Mouse (Mus musculus) spleen, postnatal 10 days (tissue): ENCODE results near the gene Rnf123.

ENCODE experiments used
- DNase-seq, 2 experiments: peaks; one replicate each; pipeline ENCODE4 v3.0.0; 2021 to 2022; ENCODE audit warnings: low spot score in 2 of 2

Gene Rnf123

GRCm38 (mm10) chr9:108082988-108083431, at the start of gene Rnf123:
TSS of gene Rnf123 (minus strand) at chr9:108083346.
- DNase-seq, result peak; percentile 65 to 68

GRCm38 (mm10) chr9:108132373-108132772, 49.2 kb upstream of the Rnf123 start:
- no peak for DNase-seq

- DNase-seq, result no peak
Observed at GRCm38 (mm10) chr9:108131502-108131901, 48.4 kb upstream of the Rnf123 start.

- no peak for DNase-seq
Observed at GRCm38 (mm10) chr9:108129042-108129948, 46.1 kb upstream of the Rnf123 start.

GRCm38 (mm10) chr9:108128248-108128647, 45.1 kb upstream of the Rnf123 start:
- no peak for DNase-seq

- no peak for DNase-seq
Observed at GRCm38 (mm10) chr9:108126436-108127180, 43.5 kb upstream of the Rnf123 start.

- DNase-seq, result no peak
Observed at GRCm38 (mm10) chr9:108125731-108126130, 42.6 kb upstream of the Rnf123 start.

GRCm38 (mm10) chr9:108123916-108124315, 40.8 kb upstream of the Rnf123 start:
- no peak for DNase-seq

GRCm38 (mm10) chr9:108121170-108121969, 38.2 kb upstream of the Rnf123 start:
- no peak for DNase-seq

- DNase-seq, result no peak
Observed at GRCm38 (mm10) chr9:108120671-108121070, 37.5 kb upstream of the Rnf123 start.

GRCm38 (mm10) chr9:108119891-108120411, 36.8 kb upstream of the Rnf123 start:
- no peak for DNase-seq

GRCm38 (mm10) chr9:108117143-108117542, 34.0 kb upstream of the Rnf123 start:
- DNase-seq, result no peak

- no peak for DNase-seq
Observed at GRCm38 (mm10) chr9:108115290-108116077, 32.3 kb upstream of the Rnf123 start.

GRCm38 (mm10) chr9:108112719-108113340, 29.7 kb upstream of the Rnf123 start:
- DNase-seq, result no peak

GRCm38 (mm10) chr9:108111593-108112121, 28.5 kb upstream of the Rnf123 start:
- DNase-seq, result no peak

- DNase-seq, result peak in 1 of 2 experiments; percentile 29
Observed at GRCm38 (mm10) chr9:108111101-108111592, 28.0 kb upstream of the Rnf123 start.

GRCm38 (mm10) chr9:108110160-108110559, 27.0 kb upstream of the Rnf123 start:
- peak in 1 of 2 experiments; percentile 34 for DNase-seq

- DNase-seq, result peak in 1 of 2 experiments; percentile 22
Observed at GRCm38 (mm10) chr9:108107867-108108266, 24.7 kb upstream of the Rnf123 start.

- DNase-seq, result peak in 1 of 2 experiments; percentile 40
Observed at GRCm38 (mm10) chr9:108106090-108106489, 22.9 kb upstream of the Rnf123 start.

GRCm38 (mm10) chr9:108105549-108105863, 22.4 kb upstream of the Rnf123 start:
- peak in 1 of 2 experiments; percentile 22 for DNase-seq
